Mouse (Mus musculus): ENCODE measurements at regions not wholly inside any gene's neighbourhood (a gene's known extent, or its start where the extent isn't known, plus 50 kb on each side); places are given as distances from the start of the nearest gene placed in this dataset.

DNA sequence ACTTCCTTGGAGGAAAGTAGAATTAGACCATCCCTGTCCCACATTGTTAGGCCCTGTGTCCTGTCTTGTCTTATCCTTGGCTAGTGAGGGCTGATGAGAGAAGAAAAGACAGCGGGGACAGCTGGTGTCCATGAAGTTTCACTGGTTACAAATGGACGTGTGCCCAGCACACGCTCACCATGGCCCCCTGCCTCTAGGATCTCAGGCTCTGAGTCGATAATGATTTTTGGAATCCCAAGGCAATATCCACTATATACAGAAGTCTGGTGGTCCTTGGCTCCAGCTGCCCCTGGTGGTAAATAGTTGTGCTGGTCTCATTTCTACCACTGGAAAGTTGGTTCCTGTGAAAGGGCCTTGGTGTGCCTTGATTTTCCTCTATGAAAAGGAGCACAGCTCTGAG is 51.7 kb upstream of the F13a1 start:
- no peak overlapping the region for H3K27ac ChIP-seq (ENCODE audit: low read depth, low read length)
- no peaks in the 10 kb centered on the region for H3K9me3 ChIP-seq (ENCODE audit: control insufficient read depth, low read length)
- no peak overlapping the region for H3K4me2 ChIP-seq
- DNase-seq (ENCODE audit: low spot score, missing footprints) (no peak), ATAC-seq (ENCODE audit: low FRiP score) (no peak)
- no peaks in the 10 kb centered on the region for H3K4me1 ChIP-seq (ENCODE audit: control insufficient read depth, insufficient read depth, low read length)
- no peak overlapping the region for H3K9ac ChIP-seq (ENCODE audit: low read length)
- H3K4me3 ChIP-seq (ENCODE audit: low read depth, low read length), result no peak overlapping the region
- WGBS, result 86% methylated on average over 4 of the region's 4 CpGs
- H3K36me3 ChIP-seq (ENCODE audit: control insufficient read depth, insufficient read depth, low read length), result no peaks in the 10 kb centered on the region
- no peaks in the 10 kb centered on the region for H3K27me3 ChIP-seq (ENCODE audit: control insufficient read depth, insufficient read depth, low read length)
